Mouse (Mus musculus): ENCODE results near the gene Hspg2.

- no peak for TF ChIP-seq HCFC1 (IDR thresholded peaks at IDR 0.05; ENCODE audit: borderline replicate concordance, insufficient read depth, low read length)
- TF ChIP-seq MAFK (IDR thresholded peaks at IDR 0.05; ENCODE audit: insufficient read depth, low read depth, low read length) = no peak
- TF ChIP-seq ZC3H11A (IDR thresholded peaks at IDR 0.05; ENCODE audit: borderline replicate concordance, low read depth, low read length) = no peak
- no peak for TF ChIP-seq CHD2 (IDR thresholded peaks at IDR 0.05; ENCODE audit: low read depth, low read length)
- no peak for TF ChIP-seq ZNF384 (IDR thresholded peaks at IDR 0.05; ENCODE audit: low read depth, low read length)
These were observed 11.3 kb upstream of the Hspg2 start for GRCm38 (mm10) chr4:137457292-137457691.

Measured in ES-E14 (cell line).